Mouse (Mus musculus) heart, postnatal 14 days (tissue): ENCODE measurements at regions not wholly inside any gene's neighbourhood (a gene's known extent, or its start where the extent isn't known, plus 50 kb on each side); places are given as distances from the start of the nearest gene placed in this dataset.

ENCODE experiments used
- DNase-seq, 2 experiments: peaks; one replicate each; pipeline ENCODE4 v3.0.0; 2021 to 2022
- intact Hi-C: fragments of 180-260 bp; cut with DNase I; formaldehyde crosslinking; loops from one replicate; pipeline ENCODE4 v1.15.1; 2025

DNA sequence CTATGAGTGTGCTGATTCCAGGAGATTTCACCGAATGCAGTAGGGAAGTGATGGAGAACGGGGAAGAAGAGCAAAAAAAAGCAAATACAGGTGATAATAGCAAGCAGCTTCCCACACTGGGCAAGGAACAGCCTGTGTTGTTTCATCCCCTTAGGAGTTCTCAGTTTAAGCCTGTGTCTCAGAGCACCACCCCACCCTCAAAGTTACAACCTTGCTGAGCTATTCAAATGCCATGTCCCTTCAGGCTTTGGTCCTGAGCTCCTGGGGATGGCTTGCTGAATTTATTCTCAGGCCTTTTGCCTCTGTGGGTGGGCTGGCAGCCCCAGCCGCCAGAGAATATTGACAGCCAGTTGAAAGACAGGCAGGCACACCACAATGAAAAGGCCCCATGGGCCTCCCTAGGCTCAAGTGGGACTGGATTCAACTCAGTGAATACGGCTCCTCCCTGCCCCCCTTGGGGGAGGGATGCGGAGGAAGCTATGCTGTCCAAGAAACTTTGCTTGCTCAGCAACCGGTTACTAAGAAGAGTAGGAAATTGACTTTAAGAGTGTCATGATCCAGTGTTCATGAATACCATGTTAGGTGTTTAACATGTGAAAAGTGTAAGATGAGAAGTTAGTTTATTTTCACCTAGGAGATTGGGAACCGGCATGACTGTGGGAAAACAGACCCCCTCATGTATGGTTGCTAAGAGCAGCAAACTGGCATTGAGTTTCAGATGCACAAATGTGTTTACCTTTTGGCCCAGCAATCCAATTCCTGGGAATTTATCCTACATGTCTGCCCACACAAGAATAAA is 142.5 kb upstream of the Egfl6 start:
- peak; percentile 1 to 10 for DNase-seq
- intact Hi-C loops, result loop anchor here (10.0 kb wide), 1 partner anchor 63 kb away; no protein-coding TSS in a partner anchor

DNA sequence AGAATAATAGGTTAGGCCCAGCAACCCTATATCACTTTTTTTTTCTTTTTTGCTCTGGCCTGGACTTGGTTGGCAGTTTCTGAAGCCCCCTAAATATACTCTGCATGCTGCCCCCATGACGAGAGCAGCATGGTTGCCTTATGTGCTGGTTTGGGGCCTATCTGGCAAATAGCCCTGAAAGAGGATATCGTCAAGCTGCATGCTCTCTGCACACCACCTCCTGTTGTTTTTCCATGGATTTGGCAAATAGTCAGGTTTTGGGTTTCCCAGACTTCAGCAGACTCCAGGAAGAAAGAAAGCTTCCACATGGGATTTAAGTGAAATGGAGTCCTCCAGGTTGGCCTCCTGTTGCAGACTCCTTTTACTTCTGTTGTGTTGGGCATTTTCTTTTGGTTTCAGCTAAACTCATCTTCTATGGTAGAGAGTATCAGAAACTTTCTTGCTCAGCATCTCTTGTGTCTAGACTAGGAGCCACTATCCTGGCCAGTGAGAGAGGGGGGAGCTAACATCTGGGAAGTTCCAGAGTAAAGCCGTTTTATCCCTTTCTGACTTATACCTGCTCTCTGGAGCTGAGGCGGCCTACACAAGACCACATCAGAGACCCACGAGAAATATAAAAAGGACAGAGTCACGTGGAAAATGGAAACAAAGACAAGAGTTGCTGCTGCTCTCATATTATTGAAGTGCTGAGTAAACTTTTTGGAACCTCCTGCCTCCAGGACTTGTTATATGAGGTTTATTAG is 140.4 kb upstream of the Egfl6 start:
- DNase-seq, result no peak
- intact Hi-C loops, result loop anchor here (10.0 kb wide), 1 partner anchor 61 kb away; no protein-coding TSS in a partner anchor

DNA sequence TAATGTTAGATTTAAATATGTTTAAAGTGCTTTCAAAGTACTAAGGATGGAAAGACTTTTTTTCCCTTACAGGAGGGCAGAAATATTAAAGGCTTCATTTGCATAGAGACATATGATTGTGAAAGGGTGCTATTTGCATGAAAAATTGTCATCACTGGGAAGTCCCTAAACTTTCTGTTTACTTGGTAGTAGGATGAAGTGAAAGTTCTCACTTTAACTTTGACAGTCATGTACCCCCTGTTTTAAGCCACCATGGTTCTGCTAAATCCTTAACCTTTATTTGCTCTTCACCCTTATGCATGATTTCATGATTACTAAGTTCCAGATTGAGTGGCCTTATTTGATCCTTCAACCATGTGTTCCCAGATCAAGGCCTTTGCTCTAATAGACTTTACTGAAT is 132.6 kb upstream of the Egfl6 start:
- no peak for DNase-seq
- intact Hi-C loops, result no loop called here

DNA sequence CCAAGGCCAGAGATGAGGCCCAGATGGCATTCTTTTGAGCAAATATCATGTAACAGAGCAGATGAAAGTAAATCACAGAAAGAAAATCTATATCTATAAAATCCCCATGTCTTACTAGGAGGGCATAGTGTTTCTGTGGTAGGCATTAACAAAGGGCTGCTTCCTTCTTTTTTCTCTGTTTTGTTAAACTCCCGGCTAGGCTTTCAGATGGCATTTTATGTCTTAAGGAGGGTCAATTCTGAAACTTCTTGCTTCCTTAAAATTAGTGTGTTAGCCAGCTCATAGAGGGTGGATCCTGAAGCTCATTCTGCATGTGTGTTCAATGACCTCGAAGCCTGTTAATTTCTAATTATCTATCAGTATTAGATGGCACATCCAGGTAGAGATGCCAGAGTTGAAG is 123.8 kb upstream of the Egfl6 start:
- no peak for DNase-seq
- intact Hi-C loops, result no loop called here

DNA sequence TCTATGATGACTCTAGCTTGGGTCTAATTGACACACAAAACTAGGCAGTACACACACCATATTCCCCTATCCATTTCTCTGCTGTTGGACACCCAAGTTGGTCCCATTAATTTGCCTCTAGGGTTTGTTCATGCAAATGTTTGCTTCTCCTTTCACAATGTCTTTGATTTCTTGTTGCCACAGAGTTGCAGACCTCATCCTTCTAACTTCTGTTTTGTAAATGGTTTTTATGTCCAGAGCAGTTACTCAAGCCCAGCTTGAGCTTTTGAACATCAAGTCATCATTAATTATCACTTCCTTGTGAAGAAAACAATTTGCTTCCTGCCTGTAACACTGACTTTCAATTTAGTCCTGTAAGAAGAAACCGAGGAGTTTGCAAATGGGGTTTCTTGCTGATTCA is 122.6 kb upstream of the Egfl6 start:
- no peak for DNase-seq
- intact Hi-C loops, result no loop called here

DNA sequence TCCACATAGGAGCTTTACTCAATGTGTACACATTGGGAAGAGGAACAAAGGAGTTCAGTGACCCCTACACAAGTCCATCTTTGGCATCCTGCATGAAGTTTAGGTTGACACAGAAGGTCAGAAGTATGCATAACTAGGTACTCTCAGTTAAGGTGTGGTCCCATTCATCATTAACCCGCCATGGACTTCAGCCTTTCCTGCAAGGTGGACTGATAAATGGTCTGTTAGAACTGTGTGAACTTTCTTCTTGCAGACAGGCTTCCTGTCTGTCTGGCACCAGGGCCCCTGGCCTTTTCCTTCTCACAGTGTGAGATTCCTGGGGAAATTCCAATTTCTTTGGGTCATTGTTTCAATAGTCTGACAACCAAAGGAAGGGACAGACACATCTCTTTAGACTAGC is 121.5 kb upstream of the Egfl6 start:
- no peak for DNase-seq
- intact Hi-C loops, result no loop called here

DNA sequence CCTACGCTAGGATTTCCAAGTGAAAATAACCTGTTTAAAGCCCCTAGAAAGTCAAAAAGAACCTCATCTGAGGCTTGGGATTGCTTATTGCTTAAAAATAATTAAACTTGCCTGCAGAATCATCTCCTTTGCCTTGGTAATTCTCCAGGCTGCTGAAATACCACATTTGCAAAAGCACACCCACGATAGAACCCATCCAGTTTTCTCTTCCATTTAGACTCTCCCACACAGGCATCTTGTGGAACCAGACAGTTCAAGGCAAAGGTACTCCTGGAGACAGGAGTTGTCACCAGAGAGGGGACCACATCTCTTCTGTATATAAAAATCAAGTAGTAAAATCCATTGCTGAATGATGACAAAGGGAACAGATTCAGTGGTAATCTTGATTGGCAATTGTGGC is 118.8 kb upstream of the Egfl6 start:
- DNase-seq, result no peak
- intact Hi-C loops, result no loop called here

DNA sequence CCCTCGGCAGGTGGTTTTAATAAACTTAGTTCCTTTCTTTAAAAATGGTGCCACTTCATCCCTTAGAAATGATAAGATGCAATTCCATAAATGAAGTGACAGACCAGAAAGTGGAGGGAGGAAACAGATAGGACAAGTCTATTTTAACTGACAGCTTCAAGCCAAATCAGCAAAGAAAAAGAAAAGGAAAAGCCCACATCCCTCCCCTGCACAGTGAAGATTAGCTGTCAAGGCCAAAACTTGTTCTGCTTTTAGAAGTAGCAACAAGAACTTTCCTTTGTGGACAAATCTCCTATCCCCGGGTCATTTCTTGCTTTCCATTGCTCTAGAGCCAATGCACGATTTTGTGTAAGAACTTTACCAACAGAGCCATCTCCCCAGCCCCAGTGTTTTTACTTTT is 108.7 kb upstream of the Egfl6 start:
- DNase-seq, result no peak
- intact Hi-C loops, result no loop called here

DNA sequence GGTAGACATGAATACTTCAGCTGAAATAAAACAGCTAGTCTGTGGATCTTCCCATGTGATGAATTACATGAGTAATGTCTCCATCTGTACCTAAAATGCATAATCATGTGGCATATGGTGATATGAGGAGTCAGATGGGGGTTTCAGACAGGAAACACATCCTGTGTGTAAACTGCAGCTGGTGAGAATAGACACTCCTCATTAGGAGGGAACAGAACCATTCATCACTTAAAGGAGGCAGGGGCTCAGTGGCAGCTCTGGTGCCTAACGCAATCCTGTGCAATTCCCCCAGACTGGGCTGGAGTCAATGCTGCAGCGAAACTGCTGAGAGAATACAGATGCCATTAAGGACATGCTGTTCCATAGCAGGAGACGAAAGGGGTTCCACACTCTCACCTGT is 103.3 kb upstream of the Egfl6 start:
- intact Hi-C loops, result no loop called here
- no peak for DNase-seq

DNA sequence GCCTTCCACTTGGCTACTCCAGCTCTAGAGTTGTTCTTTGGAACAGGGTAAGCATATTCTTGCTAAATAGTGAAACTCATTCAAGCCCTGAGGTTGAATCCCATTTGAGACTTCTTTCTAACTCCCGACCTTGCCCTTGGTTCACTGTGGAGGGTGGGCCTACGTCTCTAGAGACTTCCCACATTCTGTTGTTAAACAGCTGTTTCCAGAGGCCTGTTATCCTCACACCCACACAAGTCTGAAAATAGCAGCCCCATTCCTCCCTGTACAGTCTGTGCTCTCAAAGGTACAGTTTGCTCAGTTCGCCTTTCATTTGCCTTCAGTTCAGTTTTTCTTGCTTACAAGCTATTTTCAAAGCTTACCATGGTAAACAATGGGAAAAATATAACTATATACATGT is 87.9 kb upstream of the Egfl6 start:
- DNase-seq, result no peak
- intact Hi-C loops, result no loop called here

DNA sequence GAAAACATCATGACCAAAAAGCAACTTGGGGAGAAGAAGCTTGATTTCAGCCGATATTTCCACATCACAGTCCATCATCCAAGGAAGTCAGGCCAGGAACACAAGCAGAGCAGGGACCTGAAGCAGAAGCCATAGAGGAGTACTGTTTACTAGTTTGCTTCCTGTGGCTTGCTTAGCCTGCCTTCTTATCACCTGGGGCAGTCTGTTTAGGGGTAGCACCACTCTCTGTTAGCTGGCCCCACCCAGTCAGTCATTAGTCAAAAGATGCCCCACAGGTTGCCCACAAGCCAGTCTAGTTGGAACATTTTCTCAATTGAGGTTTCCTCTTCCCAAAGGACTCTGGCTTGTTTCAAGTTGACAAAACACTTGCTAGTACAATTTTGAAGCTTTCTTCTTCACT is 87.1 kb upstream of the Egfl6 start:
- no peak for DNase-seq
- intact Hi-C loops, result no loop called here

DNA sequence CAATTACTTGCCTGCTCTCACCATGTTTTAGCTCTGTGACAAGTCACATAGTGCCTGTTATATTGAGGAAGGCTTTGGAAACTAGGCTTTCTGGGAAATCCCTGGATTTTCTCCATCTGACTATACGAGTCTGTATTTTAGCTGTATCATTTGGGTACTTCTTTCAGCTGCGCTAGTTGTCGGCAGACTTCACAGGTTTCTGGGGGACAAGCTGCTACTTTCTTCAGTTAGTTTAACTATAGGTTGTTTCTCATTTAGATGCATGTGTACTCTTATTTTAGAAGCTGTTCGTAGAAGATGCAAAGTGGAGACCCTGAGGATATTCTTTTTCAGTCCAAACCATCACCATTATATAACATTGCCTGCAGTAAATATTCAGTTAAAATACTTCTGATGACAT is 86.3 kb upstream of the Egfl6 start:
- DNase-seq, result no peak
- intact Hi-C loops, result no loop called here

DNA sequence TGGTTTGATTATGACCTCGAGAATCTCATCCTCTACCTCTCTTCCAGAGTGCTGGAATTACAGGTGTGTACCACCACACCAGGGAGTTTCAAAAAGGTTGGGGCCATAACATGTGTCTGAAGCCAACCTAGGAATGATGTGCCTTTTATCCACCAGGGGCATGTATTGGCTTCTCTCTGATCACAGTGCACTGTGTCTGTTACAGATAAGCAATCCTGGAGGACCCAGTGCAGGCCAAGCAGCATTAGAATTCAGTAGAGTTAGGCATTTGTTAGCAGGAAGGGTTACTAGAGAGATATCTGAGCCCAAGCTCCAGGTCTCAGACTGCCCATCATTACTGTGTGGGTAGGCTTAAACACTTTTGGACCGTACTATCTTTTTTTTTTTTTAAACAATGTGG is 80.8 kb upstream of the Egfl6 start:
- no peak for DNase-seq
- intact Hi-C loops, result loop anchor here (10.0 kb wide), 3 partner anchors 58 to 438 kb away; no protein-coding TSS in a partner anchor

DNA sequence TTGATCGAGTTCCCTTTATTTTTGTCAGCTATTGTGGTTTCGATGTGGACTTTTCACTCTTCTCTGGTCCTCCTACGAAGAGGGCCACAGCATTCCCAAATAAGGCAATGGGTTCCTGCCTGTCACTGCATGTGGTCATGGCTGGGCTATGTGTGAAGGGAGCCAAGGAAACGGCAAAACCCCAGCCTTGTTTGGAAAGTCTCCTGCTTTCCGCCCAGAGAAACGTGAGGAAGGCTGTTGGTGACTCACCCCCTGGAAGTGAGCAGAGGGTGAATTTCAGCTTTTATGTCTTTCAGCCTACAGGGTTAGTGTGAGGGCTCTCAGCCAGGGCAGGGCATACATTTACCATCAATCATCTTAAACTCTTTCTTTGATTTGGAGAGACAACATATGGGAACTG is 76.3 kb upstream of the Egfl6 start:
- DNase-seq, result peak; percentile 40 to 51
- intact Hi-C loops, result loop anchor here (1.0 to 10.0 kb wide), 5 partner anchors 63 to 571 kb away; no protein-coding TSS in a partner anchor

DNA sequence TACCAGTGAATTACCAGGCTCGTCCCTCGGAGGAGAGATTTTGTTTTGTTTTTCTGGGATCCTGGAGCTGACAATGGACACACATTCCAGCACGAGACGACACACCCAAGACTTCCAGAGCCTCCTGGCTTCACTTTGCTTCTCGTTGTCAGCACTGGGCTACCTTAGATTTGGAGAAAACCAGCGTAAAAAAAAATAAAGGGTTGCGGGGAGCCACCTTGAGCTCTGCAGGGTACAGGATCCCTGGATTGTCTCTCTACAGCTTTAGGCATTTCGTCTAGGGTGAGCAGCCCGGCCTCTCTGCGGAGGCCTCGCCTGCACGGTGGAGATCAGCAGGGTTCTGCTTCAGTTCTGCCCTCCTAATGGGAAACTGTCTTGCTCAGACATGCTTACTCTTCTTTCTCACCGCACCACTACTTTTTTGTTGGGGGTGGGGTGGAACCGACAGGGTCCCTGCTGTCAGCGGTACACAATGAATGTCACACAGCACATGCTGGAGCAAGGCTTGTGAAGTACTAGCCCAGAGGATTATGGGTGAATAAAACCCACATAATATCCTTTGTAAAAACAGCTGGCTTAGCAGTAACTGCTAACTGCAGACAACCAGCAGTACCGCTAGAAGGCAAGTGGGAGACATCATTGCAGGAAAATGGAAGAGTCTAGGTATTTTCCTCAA is 75.7 kb upstream of the Egfl6 start:
- peak; percentile 36 to 70 for DNase-seq
- intact Hi-C loops, result loop anchor here (1.0 to 10.0 kb wide), 5 partner anchors 64 to 572 kb away; no protein-coding TSS in a partner anchor

DNA sequence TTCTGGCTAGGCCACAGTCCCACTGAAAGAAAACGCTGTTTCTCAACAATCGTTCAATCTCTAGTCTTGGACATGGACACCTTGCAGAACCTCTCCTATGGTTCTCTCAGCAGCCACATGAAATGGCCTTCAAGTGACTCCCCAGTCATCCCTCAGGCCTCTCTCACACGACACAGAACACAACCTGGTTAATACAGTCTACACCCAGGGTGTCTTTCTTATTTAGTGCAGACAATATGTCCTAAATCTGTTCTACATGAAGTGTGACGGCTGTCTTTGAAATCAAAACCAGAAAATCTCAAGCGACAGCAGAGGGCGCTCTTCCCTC is 75.2 kb upstream of the Egfl6 start:
- DNase-seq, result peak in 1 of 2 experiments; percentile 78
- intact Hi-C loops, result loop anchor here (1.0 to 10.0 kb wide), 5 partner anchors 64 to 573 kb away; no protein-coding TSS in a partner anchor

DNA sequence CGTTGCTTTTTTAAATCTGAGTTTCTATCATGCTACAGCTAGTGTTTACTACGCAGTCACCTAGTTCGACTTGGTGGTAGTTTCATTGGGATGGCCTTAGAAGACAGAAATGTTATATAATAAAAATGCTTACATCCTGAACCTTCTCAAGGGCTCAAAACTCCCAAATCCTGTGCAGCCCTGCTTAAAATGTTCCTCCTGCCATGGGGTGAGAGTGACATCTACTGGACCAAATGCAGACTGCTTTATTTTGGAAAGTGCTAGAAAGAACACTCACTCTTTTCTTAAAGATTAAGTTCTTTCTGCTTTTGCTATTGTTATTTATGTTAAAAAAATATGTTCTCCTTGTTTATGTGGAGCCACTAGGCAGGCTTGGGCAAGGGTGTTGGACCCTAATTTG is 66.9 kb upstream of the Egfl6 start:
- intact Hi-C loops, result loop anchor here (1.0 to 5.0 kb wide), 3 partner anchors 238 to 485 kb away; no protein-coding TSS in a partner anchor
- peak; percentile 8 to 50 for DNase-seq

DNA sequence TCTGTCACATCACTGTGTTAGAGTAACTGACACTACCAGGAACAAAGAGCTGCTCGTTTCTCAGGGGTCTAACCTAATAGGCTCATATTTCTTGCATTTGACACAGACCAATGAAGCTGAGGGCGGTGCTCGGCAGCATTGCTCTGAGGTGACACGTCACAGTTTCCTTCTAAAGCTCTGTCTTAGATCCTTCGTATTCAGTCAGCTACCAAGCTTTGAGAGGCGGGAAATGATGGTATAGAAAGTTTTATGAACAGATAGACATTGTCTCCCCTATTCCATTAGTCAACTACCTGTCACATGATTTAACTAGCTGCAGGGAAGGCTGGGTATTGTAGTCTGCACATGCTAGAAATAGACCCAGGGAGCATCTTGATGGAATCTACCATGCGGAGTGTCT is 60.2 kb upstream of the Egfl6 start:
- no peak for DNase-seq
- intact Hi-C loops, result no loop called here

DNA sequence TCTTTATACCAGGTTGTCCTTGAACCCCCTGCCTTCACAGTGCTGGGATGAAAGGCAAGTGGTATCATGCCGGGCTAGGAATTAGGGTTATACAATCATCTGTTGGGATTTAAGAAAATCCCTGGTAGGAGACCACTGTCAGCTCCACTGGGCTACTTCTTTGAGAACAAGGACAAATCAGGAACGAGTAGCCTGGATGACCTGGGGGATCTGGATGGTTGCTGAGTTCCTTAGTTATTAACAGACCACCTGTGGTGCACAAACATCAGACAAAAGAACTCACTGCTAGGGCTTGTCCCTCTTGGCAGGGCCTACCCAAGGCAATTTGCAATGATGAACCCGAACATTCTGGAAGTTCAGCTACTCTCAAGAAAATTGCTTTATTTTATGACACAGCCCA is 55.7 kb upstream of the Egfl6 start:
- intact Hi-C loops, result no loop called here
- no peak for DNase-seq

DNA sequence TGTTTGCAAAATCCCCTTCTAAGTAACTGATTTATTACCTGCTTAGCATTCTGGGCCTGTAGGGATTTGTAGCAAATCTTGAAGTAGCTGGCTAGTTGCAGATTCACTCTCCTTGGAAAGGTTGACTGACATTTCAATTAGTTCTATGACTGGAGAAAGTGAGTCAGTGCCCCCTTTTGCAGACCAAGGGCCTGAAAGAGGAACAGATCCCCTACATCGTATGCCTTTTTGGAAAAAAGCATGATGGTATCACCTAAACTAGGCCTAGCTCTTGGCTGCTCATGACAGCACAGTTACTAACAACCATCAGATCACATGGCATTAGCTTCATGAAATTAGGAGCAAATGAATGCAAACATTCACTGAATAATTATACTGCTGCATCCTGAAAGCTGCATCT is 54.7 kb upstream of the Egfl6 start:
- intact Hi-C loops, result no loop called here

More for the DNA sequence above, 54.7 kb upstream of the Egfl6 start:
- DNase-seq, result no peak
